Mouse (Mus musculus) heart, postnatal 0 days (tissue): Measurements from ENCODE around the gene Gm2115.

Source experiments
- CTCF ChIP-seq: IDR thresholded peaks from 2 replicates; pipeline ENCODE4 v1.5.1; 2016; ENCODE audit warnings: antibody characterized with exemption, control low read depth, low read depth
- EP300 ChIP-seq: IDR thresholded peaks from 2 replicates; pipeline ENCODE4 v1.6.1; 2016; ENCODE audit warnings: antibody characterized with exemption, low read depth

GRCm38 (mm10) chr7:84579769-84580168 lies 51.0 kb downstream of the Gm2115 start:
- TF ChIP-seq CTCF = no peak
- no peak for TF ChIP-seq EP300
